Mouse (Mus musculus) G1E (cell line): ENCODE measurements at regions not wholly inside any gene's neighbourhood (a gene's known extent, or its start where the extent isn't known, plus 50 kb on each side); places are given as distances from the start of the nearest gene placed in this dataset.

ENCODE experiments used
- CTCF ChIP-seq: IDR thresholded peaks from 2 replicates; pipeline ENCODE4 v1.5.1; 2012; ENCODE audit warnings: low read depth, low read length, inconsistent platforms, mixed read lengths
- POLR2AphosphoS5 ChIP-seq: IDR thresholded peaks from 2 replicates; pipeline ENCODE4 v1.6.1; 2012; ENCODE audit warnings: low read depth, low read length, inconsistent platforms; ENCODE audit not compliant: insufficient replicate concordance
- TAL1 ChIP-seq: conservative IDR thresholded peaks from 2 replicates; pipeline ENCODE4 v1.6.1; 2012; ENCODE audit warnings: low read depth, low read length, inconsistent platforms, mixed read lengths

DNA sequence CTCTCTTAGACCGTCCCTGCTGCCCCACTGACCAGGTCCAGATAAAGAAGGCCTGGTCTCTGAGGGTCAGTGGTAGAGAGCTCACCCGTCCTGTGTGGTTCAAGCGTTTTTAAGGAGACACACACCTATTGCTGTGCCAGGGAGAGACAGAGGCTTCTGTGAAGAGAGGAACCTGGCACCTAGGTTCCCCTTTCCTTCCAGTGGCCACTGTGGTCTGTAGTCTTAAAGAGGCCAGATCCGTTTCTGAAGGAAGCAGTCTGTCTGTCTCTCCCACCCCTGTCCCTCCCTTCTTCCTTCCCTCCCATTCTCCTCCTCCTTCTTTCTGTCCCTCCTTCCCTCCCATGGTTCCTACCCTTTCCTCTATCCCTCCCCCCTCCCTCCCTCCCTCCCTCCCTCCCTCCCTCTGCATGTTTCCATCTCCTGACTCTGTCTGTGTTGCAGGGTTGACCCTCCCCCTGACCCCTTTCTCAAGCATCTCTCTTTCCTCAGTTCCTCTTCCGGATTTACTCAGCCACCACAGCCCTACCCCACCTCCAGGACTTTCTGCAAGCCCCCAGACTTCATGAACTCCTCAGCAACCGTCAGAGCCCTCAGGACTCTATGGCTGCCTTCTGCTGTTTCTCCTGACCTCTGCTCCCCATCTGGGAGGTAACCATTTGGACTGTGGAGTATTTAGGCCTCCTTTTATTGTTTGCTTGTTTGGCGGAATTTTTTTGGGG, 100.1 kb upstream of the Ubl3 start:
- TF ChIP-seq CTCF (no peak), TAL1 (no peak), POLR2AphosphoS5 (no peak)
